Mouse (Mus musculus): ENCODE measurements around the gene Cep152. TPM values are rescaled to one million over a fixed set of nuclear protein-coding genes. Genes with fewer than 3 reads are reported as not detected.

Cep152 gene
- total and polyA plus RNA-seq, 2 experiments, result 0.69 to 3.0 TPM

GRCm38 (mm10) chr2:125644912-125645311, 20.0 kb upstream of the Cep152 start:
- Histone ChIP-seq H3K4me1 (ENCODE audit: control insufficient read depth, insufficient read depth, low read length) (peaks cover 4% of the 10 kb centered on the region; the same call in 1 of the 2 replicates), H3K79me2 (ENCODE audit: control insufficient read depth, insufficient read depth, low read length) (no peaks in the 10 kb centered on the region), H3K9ac (ENCODE audit: low read depth, low read length) (no peak overlapping the region), H3K4me3 (ENCODE audit: insufficient read depth, low read depth, low read length) (no peak overlapping the region), H3K36me3 (ENCODE audit: control insufficient read depth, insufficient read depth, low read length) (no peaks in the 10 kb centered on the region), H3K27ac (replicated peaks; ENCODE audit: insufficient read depth, low read depth, low read length) (no peak overlapping the region), H3K27me3 (ENCODE audit: control insufficient read depth, insufficient read depth, low read length) (no peaks in the 10 kb centered on the region)
- 71% methylated on average over 6 of the region's 6 CpGs for WGBS
- no peak for DNase-seq (ENCODE audit: extremely low read depth, low read depth, low spot score)
- TF ChIP-seq POLR2A (IDR thresholded peaks at IDR 0.05; ENCODE audit: extremely low read depth, insufficient read depth, low read length), result no peak
- TF ChIP-seq CTCF (IDR thresholded peaks at IDR 0.05; ENCODE audit: low read depth, low read length), result no peak

- no peak overlapping the region for H3K9ac ChIP-seq (ENCODE audit: low read depth, low read length)
- H3K79me2 ChIP-seq (ENCODE audit: control insufficient read depth, insufficient read depth, low read length), result no peaks in the 10 kb centered on the region
- H3K27ac ChIP-seq (replicated peaks; ENCODE audit: insufficient read depth, low read depth, low read length), result no peak overlapping the region
- H3K4me3 ChIP-seq (ENCODE audit: insufficient read depth, low read depth, low read length), result no peak overlapping the region
- no peak for TF ChIP-seq POLR2A (IDR thresholded peaks at IDR 0.05; ENCODE audit: extremely low read depth, insufficient read depth, low read length)
- TF ChIP-seq CTCF (IDR thresholded peaks at IDR 0.05; ENCODE audit: low read depth, low read length), result no peak
- no peaks in the 10 kb centered on the region for H3K27me3 ChIP-seq (ENCODE audit: control insufficient read depth, insufficient read depth, low read length)
- 53% methylated on average over 7 of the region's 7 CpGs for WGBS
- H3K36me3 ChIP-seq (ENCODE audit: control insufficient read depth, insufficient read depth, low read length), result no peaks in the 10 kb centered on the region
- DNase-seq (ENCODE audit: extremely low read depth, low read depth, low spot score), result no peak
- no peaks in the 10 kb centered on the region for H3K4me1 ChIP-seq (ENCODE audit: control insufficient read depth, insufficient read depth, low read length)
Observed at GRCm38 (mm10) chr2:125637331-125637730, 12.4 kb upstream of the Cep152 start.

- no peaks in the 10 kb centered on the region for H3K27me3 ChIP-seq (ENCODE audit: control insufficient read depth, insufficient read depth, low read length)
- H3K27ac ChIP-seq (replicated peaks; ENCODE audit: insufficient read depth, low read depth, low read length), result no peak overlapping the region
- H3K4me1 ChIP-seq (ENCODE audit: control insufficient read depth, insufficient read depth, low read length), result peaks cover 5% of the 10 kb centered on the region
- H3K36me3 ChIP-seq (ENCODE audit: control insufficient read depth, insufficient read depth, low read length), result no peaks in the 10 kb centered on the region
- no peak overlapping the region for H3K4me3 ChIP-seq (ENCODE audit: insufficient read depth, low read depth, low read length)
- WGBS, result 98% methylated on average over 2 of the region's 2 CpGs
- H3K9ac ChIP-seq (ENCODE audit: low read depth, low read length), result no peak overlapping the region
- no peak for DNase-seq (ENCODE audit: extremely low read depth, low read depth, low spot score)
- no peaks in the 10 kb centered on the region for H3K79me2 ChIP-seq (ENCODE audit: control insufficient read depth, insufficient read depth, low read length)
- TF ChIP-seq CTCF (IDR thresholded peaks at IDR 0.05; ENCODE audit: low read depth, low read length) (no peak), POLR2A (IDR thresholded peaks at IDR 0.05; ENCODE audit: extremely low read depth, insufficient read depth, low read length) (no peak)
Observed at GRCm38 (mm10) chr2:125630010-125630409, 5.1 kb upstream of the Cep152 start.

- no peak overlapping the region for H3K4me3 ChIP-seq (ENCODE audit: insufficient read depth, low read depth, low read length)
- H3K4me1 ChIP-seq (ENCODE audit: control insufficient read depth, insufficient read depth, low read length), result peaks cover 5% of the 10 kb centered on the region
- no peak overlapping the region for H3K9ac ChIP-seq (ENCODE audit: low read depth, low read length)
- TF ChIP-seq POLR2A (IDR thresholded peaks at IDR 0.05; ENCODE audit: extremely low read depth, insufficient read depth, low read length), result no peak
- no peak for TF ChIP-seq CTCF (IDR thresholded peaks at IDR 0.05; ENCODE audit: low read depth, low read length)
- H3K27ac ChIP-seq (replicated peaks; ENCODE audit: insufficient read depth, low read depth, low read length), result no peak overlapping the region
- H3K79me2 ChIP-seq (ENCODE audit: control insufficient read depth, insufficient read depth, low read length), result no peaks in the 10 kb centered on the region
- DNase-seq (ENCODE audit: extremely low read depth, low read depth, low spot score), result no peak
- 74% methylated on average over 6 of the region's 6 CpGs for WGBS
- H3K27me3 ChIP-seq (ENCODE audit: control insufficient read depth, insufficient read depth, low read length), result no peaks in the 10 kb centered on the region
- no peaks in the 10 kb centered on the region for H3K36me3 ChIP-seq (ENCODE audit: control insufficient read depth, insufficient read depth, low read length)
Observed at GRCm38 (mm10) chr2:125628487-125628886, 3.6 kb upstream of the Cep152 start.

DNA sequence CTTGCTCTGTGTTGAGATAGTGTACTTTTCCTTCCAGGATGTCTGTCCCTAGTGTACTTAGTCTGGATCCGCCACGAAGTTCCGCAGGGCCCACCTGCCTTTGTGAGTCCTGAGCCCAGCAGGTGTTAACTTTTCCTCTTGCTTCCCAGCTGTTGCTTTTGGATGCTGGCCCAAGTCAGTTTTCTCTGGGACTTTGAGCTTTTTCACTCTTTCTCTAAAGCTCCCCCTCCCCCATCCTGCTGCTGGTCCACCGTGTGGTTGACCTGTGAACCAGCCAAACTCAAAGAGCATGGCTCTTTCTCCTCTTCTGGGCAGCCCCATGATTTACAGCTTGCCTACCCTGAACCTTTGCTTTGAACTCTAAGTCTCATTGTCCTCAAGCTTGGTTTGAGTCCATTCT, 1.6 kb upstream of the Cep152 start:
- Histone ChIP-seq H3K27me3 (ENCODE audit: control insufficient read depth, insufficient read depth, low read length) (no peaks in the 10 kb centered on the region), H3K4me3 (ENCODE audit: insufficient read depth, low read depth, low read length) (no peak overlapping the region), H3K27ac (replicated peaks; ENCODE audit: insufficient read depth, low read depth, low read length) (no peak overlapping the region), H3K9ac (ENCODE audit: low read depth, low read length) (no peak overlapping the region), H3K79me2 (ENCODE audit: control insufficient read depth, insufficient read depth, low read length) (peaks cover 3% of the 10 kb centered on the region; the same call in 1 of the 2 replicates), H3K4me1 (ENCODE audit: control insufficient read depth, insufficient read depth, low read length) (peaks cover 5% of the 10 kb centered on the region), H3K36me3 (ENCODE audit: control insufficient read depth, insufficient read depth, low read length) (no peaks in the 10 kb centered on the region)
- TF ChIP-seq POLR2A (IDR thresholded peaks at IDR 0.05; ENCODE audit: extremely low read depth, insufficient read depth, low read length) (no peak), CTCF (IDR thresholded peaks at IDR 0.05; ENCODE audit: low read depth, low read length) (no peak)
- WGBS, result 43% methylated on average over 4 of the region's 4 CpGs
- DNase-seq (ENCODE audit: extremely low read depth, low read depth, low spot score), result peak; percentile 70

- WGBS, result 7% methylated on average over 9 of the region's 9 CpGs
- Histone ChIP-seq H3K4me1 (ENCODE audit: control insufficient read depth, insufficient read depth, low read length) (peaks cover 5% of the 10 kb centered on the region), H3K79me2 (ENCODE audit: control insufficient read depth, insufficient read depth, low read length) (peaks cover 3% of the 10 kb centered on the region; the same call in 1 of the 2 replicates), H3K36me3 (ENCODE audit: control insufficient read depth, insufficient read depth, low read length) (peaks cover 2% of the 10 kb centered on the region; the same call in 1 of the 2 replicates), H3K27me3 (ENCODE audit: control insufficient read depth, insufficient read depth, low read length) (no peaks in the 10 kb centered on the region), H3K9ac (ENCODE audit: low read depth, low read length) (peak overlapping the region; percentile 89), H3K4me3 (ENCODE audit: insufficient read depth, low read depth, low read length) (peak overlapping the region; percentile 93; the same call in 1 of the 2 replicates), H3K27ac (replicated peaks; ENCODE audit: insufficient read depth, low read depth, low read length) (no peak overlapping the region)
- no peak for TF ChIP-seq CTCF (IDR thresholded peaks at IDR 0.05; ENCODE audit: low read depth, low read length)
- TF ChIP-seq POLR2A (IDR thresholded peaks at IDR 0.05; ENCODE audit: extremely low read depth, insufficient read depth, low read length), result no peak
- DNase-seq (ENCODE audit: extremely low read depth, low read depth, low spot score), result peak; percentile 31
Observed at GRCm38 (mm10) chr2:125624127-125624685, 707 bp downstream of the Cep152 start.

Measured in liver, adult 2 months (tissue).